In genomic region chr2:92742671-92743070, GRCm38 (mm10) we compare ENCODE assay signal across 12 mouse cellular contexts.
DNase-seq lines count a peak whose midpoint lies in the region; ATAC-seq and TF ChIP-seq lines count a peak whose summit lies in the region.
"Had no signal": no experiment of that assay in that cellular context is flagged by ENCODE, and none has a peak within 500 bp of the region (broad histone marks: within the 10 kb centered on the region; RNA-seq: fewer than 3 reads in every experiment).

No protein-coding gene starts in this region.

- H3K36me3 ChIP-seq in heart, embryonic 11.5 days (ENCODE audit: control insufficient read depth, insufficient read depth, low read length), result no peaks in the 10 kb centered on the region
- H3K36me3 ChIP-seq in kidney, postnatal 0 days (ENCODE audit: insufficient read depth, low read length), result no peaks in the 10 kb centered on the region
- no peaks in the 10 kb centered on the region for H3K36me3 ChIP-seq in lung, embryonic 16.5 days (ENCODE audit: control insufficient read depth, insufficient read depth, low read length)
- no peaks in the 10 kb centered on the region for H3K36me3 ChIP-seq in liver, embryonic 11.5 days (ENCODE audit: control insufficient read depth, insufficient read depth, low read length)
- H3K36me3 ChIP-seq: embryonic facial prominence, embryonic 15.5 days had no signal

- H3K4me1 ChIP-seq in heart, embryonic 11.5 days (ENCODE audit: control insufficient read depth, insufficient read depth, low read length), result 0 out of 2 replicates have a peak, but pooled peaks cover 2% of the 10 kb centered on the region
- H3K4me1 ChIP-seq in kidney, postnatal 0 days (replicated peaks; ENCODE audit: insufficient read depth, low read length), result 0 out of 2 replicates have a peak, but pooled peaks cover 14% of the 10 kb centered on the region
- H3K4me1 ChIP-seq in lung, embryonic 16.5 days (replicated peaks; ENCODE audit: control insufficient read depth, insufficient read depth, low read length), result peaks cover 13% of the 10 kb centered on the region
- 0 out of 2 replicates have a peak, but pooled peaks cover 3% of the 10 kb centered on the region for H3K4me1 ChIP-seq in liver, embryonic 11.5 days (replicated peaks; ENCODE audit: control insufficient read depth, insufficient read depth, low read length)

- H3K4me2 ChIP-seq in heart, embryonic 11.5 days, result peak overlapping the region; percentile 14; the same call in 1 of the 2 replicates
- H3K4me2 ChIP-seq in kidney, postnatal 0 days (ENCODE audit: low read length), result peak overlapping the region; percentile 30; the same call in 1 of the 2 replicates
- H3K4me2 ChIP-seq in lung, embryonic 16.5 days (ENCODE audit: low read depth, low read length), result peak overlapping the region; percentile 16; the same call in 1 of the 2 replicates
- H3K4me2 ChIP-seq in liver, embryonic 11.5 days, result no peak overlapping the region
- H3K4me2 ChIP-seq: embryonic facial prominence, embryonic 15.5 days had no signal

- no peak for TF ChIP-seq CTCF in kidney, postnatal 0 days (IDR thresholded peaks at IDR 0.05; ENCODE audit: low read depth)

- DNase-seq in heart, adult 18-20 months, result no peak
- DNase-seq in kidney, postnatal 0 days (ENCODE audit: low spot score), result peak; percentile 31
- DNase-seq in kidney, adult 11 months, result no peak
- peak; percentile 27 for DNase-seq in ES-CJ7 (ENCODE audit: low read depth, low spot score)
- DNase-seq in layer of hippocampus, postnatal 10 days (ENCODE audit: low spot score in 2 of 2), result no peak
- no peak for DNase-seq in liver, embryonic 11.5 days (ENCODE audit: low spot score)
- DNase-seq: cerebellum, adult 2 months; thymus, postnatal 36 days had no signal

- H3K27ac ChIP-seq in heart, embryonic 11.5 days (ENCODE audit: low read depth, low read length), result peak overlapping the region; percentile 62
- peak overlapping the region; percentile 70 for H3K27ac ChIP-seq in kidney, postnatal 0 days
- H3K27ac ChIP-seq in lung, embryonic 16.5 days (ENCODE audit: low read length), result peak overlapping the region; percentile 69
- no peak overlapping the region; the same call in 1 of the 2 replicates for H3K27ac ChIP-seq in liver, embryonic 11.5 days (ENCODE audit: low read depth, low read length)
- H3K27ac ChIP-seq: embryonic facial prominence, embryonic 15.5 days; liver, embryonic 14.5 days had no signal

- ATAC-seq in heart, embryonic 11.5 days (replicated peaks; ENCODE audit: insufficient number of reproducible peaks, low FRiP score, low TSS enrichment), result no peak
- no peak for ATAC-seq in kidney, postnatal 0 days (replicated peaks; ENCODE audit: low FRiP score, low read depth)
- no peak for ATAC-seq in lung, embryonic 16.5 days (ENCODE audit: low read depth)
- no peak for ATAC-seq in liver, embryonic 11.5 days (replicated peaks; ENCODE audit: low FRiP score)

- no peaks in the 10 kb centered on the region for H3K9me3 ChIP-seq in heart, embryonic 11.5 days (replicated peaks; ENCODE audit: control insufficient read depth, low read length)
- H3K9me3 ChIP-seq in kidney, postnatal 0 days (replicated peaks; ENCODE audit: low read length), result no peaks in the 10 kb centered on the region
- H3K9me3 ChIP-seq in lung, embryonic 16.5 days (ENCODE audit: control insufficient read depth, low read length), result no peaks in the 10 kb centered on the region
- H3K9me3 ChIP-seq in liver, embryonic 11.5 days (ENCODE audit: control insufficient read depth, low read length), result no peaks in the 10 kb centered on the region
- H3K9me3 ChIP-seq: embryonic facial prominence, embryonic 15.5 days had no signal

- no peak overlapping the region for H3K4me3 ChIP-seq in heart, embryonic 11.5 days (ENCODE audit: low read depth, low read length)
- H3K4me3 ChIP-seq in kidney, postnatal 0 days (replicated peaks; ENCODE audit: low read depth, low read length), result no peak overlapping the region; the same call in 1 of the 2 replicates
- H3K4me3 ChIP-seq in lung, embryonic 16.5 days (ENCODE audit: low read length), result no peak overlapping the region
- no peak overlapping the region for H3K4me3 ChIP-seq in liver, embryonic 11.5 days (ENCODE audit: low read depth, low read length)
- H3K4me3 ChIP-seq: embryonic facial prominence, embryonic 15.5 days had no signal

- no peaks in the 10 kb centered on the region for H3K27me3 ChIP-seq in heart, embryonic 11.5 days (ENCODE audit: control insufficient read depth, insufficient read depth, low read length)
- no peaks in the 10 kb centered on the region for H3K27me3 ChIP-seq in kidney, postnatal 0 days (ENCODE audit: insufficient read depth, low read length)
- no peaks in the 10 kb centered on the region for H3K27me3 ChIP-seq in lung, embryonic 16.5 days (ENCODE audit: control insufficient read depth, insufficient read depth, low read depth, low read length)
- H3K27me3 ChIP-seq in liver, embryonic 11.5 days (replicated peaks; ENCODE audit: control insufficient read depth, insufficient read depth, low read length), result no peaks in the 10 kb centered on the region; the same call in 1 of the 2 replicates
- H3K27me3 ChIP-seq: embryonic facial prominence, embryonic 15.5 days had no signal

- H3K9ac ChIP-seq in heart, embryonic 11.5 days (ENCODE audit: low read depth, low read length), result 0 out of 2 replicates have a peak overlapping the region, but pooled peaks have one; percentile 22
- H3K9ac ChIP-seq in kidney, postnatal 0 days (ENCODE audit: low read depth, low read length), result 0 out of 2 replicates have a peak overlapping the region, but pooled peaks have one; percentile 5
- H3K9ac ChIP-seq in lung, embryonic 16.5 days (ENCODE audit: low read length), result no peak overlapping the region
- H3K9ac ChIP-seq in liver, embryonic 11.5 days (ENCODE audit: low read depth, low read length), result no peak overlapping the region
- H3K9ac ChIP-seq: embryonic facial prominence, embryonic 15.5 days; liver, embryonic 14.5 days had no signal

Comparison
In these comparisons a context has a peak if more than half of its experiments do, and no peak if none do; other contexts are left out.
1. DNase-seq: peak in kidney, postnatal 0 days (single experiment) and ES-CJ7 (single experiment); none in heart, adult 18-20 months (0 of 2), kidney, adult 11 months (single experiment), layer of hippocampus, postnatal 10 days (0 of 2) and liver, embryonic 11.5 days (single experiment).
2. H3K9ac ChIP-seq: peak in heart, embryonic 11.5 days (single experiment) and kidney, postnatal 0 days (single experiment); none in lung, embryonic 16.5 days (single experiment) and liver, embryonic 11.5 days (single experiment).